Mouse (Mus musculus): ENCODE data around the gene Gm11060. TPM values are rescaled to one million over a fixed set of nuclear protein-coding genes. Genes with fewer than 3 reads are reported as not detected.

Gene Gm11060
- polyA plus RNA-seq, 1 experiment from 2014 or later: not detected

DNA sequence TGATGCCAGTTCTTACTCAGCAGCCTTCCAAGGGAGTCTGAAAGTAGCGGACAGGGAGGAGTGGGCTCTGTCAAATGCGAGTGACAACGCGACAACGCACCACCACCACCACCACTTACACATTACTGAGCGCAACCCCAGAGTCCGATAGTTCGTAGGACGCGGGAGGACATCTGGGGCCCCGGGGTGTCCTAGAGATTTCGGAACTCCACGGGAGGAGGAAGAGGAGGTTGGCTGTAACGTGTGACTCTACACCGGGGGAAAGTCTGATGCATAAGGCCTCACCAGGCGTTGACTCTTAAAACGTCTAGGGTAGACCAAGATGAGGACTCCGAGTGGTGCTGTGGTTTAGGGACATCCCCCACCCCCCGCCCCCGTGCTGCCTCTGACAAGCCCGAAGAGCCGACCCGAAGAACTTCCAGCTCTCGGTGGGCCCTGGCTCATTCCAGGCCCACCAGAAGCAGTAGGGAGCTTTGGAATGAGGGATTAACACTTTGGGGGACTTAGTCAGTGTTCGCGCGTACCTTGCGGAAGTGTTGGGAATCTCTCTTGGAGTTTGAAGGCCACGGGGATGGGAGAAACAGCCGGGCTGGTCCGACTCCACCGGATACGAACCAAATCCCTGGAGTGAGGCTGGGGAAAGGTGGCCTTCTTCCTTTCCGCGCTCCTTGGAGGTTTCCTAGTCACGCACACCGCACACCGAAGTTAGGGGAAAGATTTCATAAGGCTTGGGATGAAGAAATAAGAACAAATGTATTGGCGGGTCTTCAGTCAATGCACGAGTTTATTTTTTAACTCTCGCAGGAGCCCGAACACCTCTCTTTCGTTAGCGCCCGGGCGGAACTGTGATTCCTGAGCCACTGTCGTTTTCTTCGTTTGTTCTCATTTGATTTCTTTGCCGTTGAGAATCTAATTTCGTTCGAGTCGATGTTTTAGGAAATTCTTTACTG, 36.0 kb downstream of the Gm11060 start:
- peak overlapping the region; percentile 31 for H3K4me3 ChIP-seq (replicated peaks)
- no peaks in the 10 kb centered on the region for H3K9me3 ChIP-seq (replicated peaks)
- peaks cover 100% of the 10 kb centered on the region for H3K27me3 ChIP-seq
- ATAC-seq (ENCODE audit: insufficient read depth): no peak
- no peak overlapping the region for H3K27ac ChIP-seq (replicated peaks)
- peak overlapping the region; percentile 50; the same call in 1 of the 2 replicates for H3K4me2 ChIP-seq
- 0 out of 2 replicates have a peak, but pooled peaks cover 10% of the 10 kb centered on the region for H3K4me1 ChIP-seq (replicated peaks)
- H3K36me3 ChIP-seq (replicated peaks): no peaks in the 10 kb centered on the region
- no peak overlapping the region for H3K9ac ChIP-seq
- 1% methylated on average over 52 of the region's 52 CpGs for WGBS (ENCODE audit: insufficient replicate concordance)

DNA sequence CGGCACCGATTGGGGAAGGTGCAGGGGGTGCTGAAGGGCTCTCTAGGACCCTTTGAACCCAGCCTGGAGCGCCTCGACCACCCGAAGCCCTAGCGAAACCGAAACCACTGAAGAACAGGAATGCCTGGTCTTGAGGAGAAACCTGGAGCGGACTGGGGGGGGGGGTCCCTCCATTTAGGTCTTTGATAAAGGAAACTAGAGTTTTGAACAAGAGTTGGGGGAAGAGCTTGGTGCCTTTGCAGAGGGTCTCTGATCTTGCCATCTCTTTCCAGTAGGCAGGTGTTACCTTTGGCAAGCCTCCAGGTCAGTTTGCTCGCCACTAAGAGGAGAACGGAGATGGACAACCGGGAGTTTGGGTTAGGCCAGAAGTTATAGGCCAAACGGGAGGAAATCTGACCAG, 36.7 kb downstream of the Gm11060 start:
- Histone ChIP-seq H3K4me3 (replicated peaks) (peak overlapping the region; percentile 31; the same call in 1 of the 2 replicates), H3K9ac (no peak overlapping the region), H3K4me1 (replicated peaks) (0 out of 2 replicates have a peak, but pooled peaks cover 8% of the 10 kb centered on the region), H3K36me3 (replicated peaks) (no peaks in the 10 kb centered on the region), H3K27ac (replicated peaks) (no peak overlapping the region), H3K4me2 (no peak overlapping the region; the same call in 1 of the 2 replicates), H3K27me3 (peaks cover 100% of the 10 kb centered on the region), H3K9me3 (replicated peaks) (no peaks in the 10 kb centered on the region)
- WGBS (ENCODE audit: insufficient replicate concordance): 3% methylated on average over 12 of the region's 12 CpGs
- no peak for ATAC-seq (ENCODE audit: insufficient read depth)

DNA sequence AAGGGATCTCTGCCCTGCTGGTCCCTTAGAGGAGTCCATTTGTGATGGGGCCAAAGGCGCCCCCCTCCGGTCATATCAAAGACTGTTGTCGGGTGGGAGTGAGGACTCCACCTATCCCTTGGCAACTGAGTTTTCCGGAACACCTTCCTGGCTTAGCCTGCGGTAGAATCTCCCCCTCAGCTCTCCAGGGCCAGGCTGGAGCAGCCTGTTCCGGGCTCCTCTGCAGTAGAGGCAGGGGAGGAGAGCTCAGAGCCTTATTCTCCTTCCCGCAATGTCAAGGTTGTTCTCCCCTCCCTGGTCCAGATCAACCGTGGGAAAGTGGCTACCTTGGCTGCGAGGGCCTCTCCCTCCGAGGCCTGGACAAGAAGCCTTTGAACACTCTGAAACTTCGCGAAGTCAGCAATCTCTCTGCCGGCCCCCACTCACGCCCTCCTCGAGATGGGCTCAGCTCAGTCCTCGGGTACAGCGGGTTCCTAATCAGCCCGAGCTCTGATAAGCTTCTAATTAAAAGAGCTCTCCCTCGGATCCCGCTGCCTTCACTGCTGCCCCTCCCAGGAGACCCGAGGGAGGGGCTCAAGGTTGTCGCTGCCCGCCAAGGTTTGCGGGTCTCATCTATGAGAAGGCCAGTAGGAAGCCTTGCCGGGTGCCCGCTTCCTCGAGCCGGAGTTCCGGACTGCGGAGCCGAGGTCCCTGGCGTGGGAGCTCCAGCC, 38.7 kb downstream of the Gm11060 start:
- no peaks in the 10 kb centered on the region for H3K9me3 ChIP-seq (replicated peaks)
- H3K4me2 ChIP-seq: no peak overlapping the region
- H3K9ac ChIP-seq: no peak overlapping the region
- H3K36me3 ChIP-seq (replicated peaks): no peaks in the 10 kb centered on the region
- no peak for ATAC-seq (ENCODE audit: insufficient read depth)
- H3K27me3 ChIP-seq: peaks cover 100% of the 10 kb centered on the region
- 0 out of 2 replicates have a peak, but pooled peaks cover 8% of the 10 kb centered on the region for H3K4me1 ChIP-seq (replicated peaks)
- no peak overlapping the region for H3K27ac ChIP-seq (replicated peaks)
- WGBS (ENCODE audit: insufficient replicate concordance): 3% methylated on average over 32 of the region's 32 CpGs
- H3K4me3 ChIP-seq (replicated peaks): no peak overlapping the region

DNA sequence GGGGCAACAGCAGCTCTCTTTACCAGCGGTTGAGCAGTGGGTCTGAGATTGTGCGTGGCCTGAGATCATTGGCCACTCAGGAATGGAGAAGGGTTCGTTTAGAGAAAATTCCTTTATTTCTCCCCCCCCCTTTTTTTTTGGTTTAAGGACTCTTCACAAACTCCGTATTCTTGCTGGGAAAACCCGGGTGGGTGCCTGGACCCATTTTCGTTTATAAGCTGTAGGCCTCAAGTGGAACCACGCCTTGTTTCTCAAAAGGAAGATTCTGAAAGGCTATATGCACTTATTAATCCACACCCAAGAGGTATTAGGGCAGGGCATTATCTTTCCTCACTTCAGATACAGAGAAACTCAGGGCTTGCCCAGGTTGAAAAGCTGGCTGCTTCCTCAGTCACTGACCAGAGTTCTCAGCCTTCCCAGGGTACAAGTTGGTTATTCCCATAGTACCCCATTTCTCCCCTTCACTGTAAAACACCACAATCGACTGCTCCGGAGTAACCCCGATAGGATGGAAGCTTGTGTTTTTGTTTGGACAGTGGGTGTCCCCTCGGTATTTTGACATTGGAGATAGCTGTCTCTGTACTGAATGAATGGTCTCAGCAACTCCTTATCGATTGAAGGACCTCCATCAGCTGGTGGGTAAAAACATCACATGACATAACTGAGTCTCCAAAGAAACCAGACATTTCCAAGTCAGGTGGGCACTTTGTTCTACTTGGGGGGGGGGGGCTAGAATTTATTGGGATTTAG, 39.4 kb downstream of the Gm11060 start:
- no peak overlapping the region for H3K4me3 ChIP-seq (replicated peaks)
- no peak overlapping the region for H3K27ac ChIP-seq (replicated peaks)
- no peaks in the 10 kb centered on the region for H3K9me3 ChIP-seq (replicated peaks)
- no peak for ATAC-seq (ENCODE audit: insufficient read depth)
- 0 out of 2 replicates have a peak, but pooled peaks cover 8% of the 10 kb centered on the region for H3K4me1 ChIP-seq (replicated peaks)
- no peak overlapping the region for H3K9ac ChIP-seq
- no peaks in the 10 kb centered on the region for H3K36me3 ChIP-seq (replicated peaks)
- no peak overlapping the region for H3K4me2 ChIP-seq
- 7% methylated on average over 12 of the region's 12 CpGs for WGBS (ENCODE audit: insufficient replicate concordance)
- H3K27me3 ChIP-seq: peaks cover 100% of the 10 kb centered on the region

DNA sequence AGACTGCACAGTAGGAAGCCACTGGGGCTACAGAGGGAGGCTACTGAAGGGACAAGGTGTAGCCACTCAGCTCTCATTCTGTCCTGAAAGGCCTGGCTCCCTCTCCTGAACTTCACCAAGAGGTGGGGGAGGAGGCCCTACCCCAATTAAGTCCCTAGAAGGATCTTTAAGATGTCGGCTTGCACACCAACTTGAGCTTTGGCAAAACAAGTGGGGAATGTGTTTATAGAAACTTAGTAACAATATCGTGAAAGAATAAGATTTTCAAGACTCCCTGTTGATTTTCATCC, 39.9 kb downstream of the Gm11060 start:
- Histone ChIP-seq H3K4me2 (no peak overlapping the region), H3K27me3 (peaks cover 100% of the 10 kb centered on the region), H3K4me3 (replicated peaks) (no peak overlapping the region), H3K4me1 (replicated peaks) (0 out of 2 replicates have a peak, but pooled peaks cover 6% of the 10 kb centered on the region), H3K9me3 (replicated peaks) (no peaks in the 10 kb centered on the region), H3K27ac (replicated peaks) (no peak overlapping the region), H3K9ac (no peak overlapping the region), H3K36me3 (replicated peaks) (no peaks in the 10 kb centered on the region)
- WGBS (ENCODE audit: insufficient replicate concordance): 6% methylated on average over 2 of the region's 2 CpGs
- ATAC-seq (ENCODE audit: insufficient read depth): no peak

DNA sequence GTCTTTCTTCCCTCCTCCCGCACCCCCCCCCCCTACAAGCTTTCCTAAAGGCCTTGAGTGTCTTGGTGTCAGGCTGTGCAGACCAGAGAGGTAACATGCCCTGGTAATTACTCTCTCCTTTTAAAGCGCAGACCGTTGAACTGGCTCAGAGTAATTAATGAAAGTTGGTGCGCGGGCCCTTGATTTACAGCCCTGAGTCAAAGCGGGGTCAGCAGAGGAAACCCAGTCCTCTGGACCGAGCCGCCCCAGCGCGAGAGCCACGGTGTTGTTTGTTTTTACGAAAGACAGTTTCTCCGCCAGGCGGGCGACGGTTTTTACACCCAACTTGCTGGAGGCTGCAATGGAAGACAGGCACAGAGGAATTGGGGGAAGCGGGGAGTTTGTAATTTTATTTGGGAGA, 40.5 kb downstream of the Gm11060 start:
- H3K9me3 ChIP-seq (replicated peaks): no peaks in the 10 kb centered on the region
- H3K27me3 ChIP-seq: peaks cover 100% of the 10 kb centered on the region
- H3K27ac ChIP-seq (replicated peaks): no peak overlapping the region
- no peak overlapping the region for H3K4me2 ChIP-seq
- no peak overlapping the region for H3K9ac ChIP-seq
- WGBS (ENCODE audit: insufficient replicate concordance): 5% methylated on average over 17 of the region's 17 CpGs
- no peak for ATAC-seq (ENCODE audit: insufficient read depth)
- H3K36me3 ChIP-seq (replicated peaks): no peaks in the 10 kb centered on the region
- 0 out of 2 replicates have a peak, but pooled peaks cover 1% of the 10 kb centered on the region for H3K4me1 ChIP-seq (replicated peaks)
- H3K4me3 ChIP-seq (replicated peaks): no peak overlapping the region

DNA sequence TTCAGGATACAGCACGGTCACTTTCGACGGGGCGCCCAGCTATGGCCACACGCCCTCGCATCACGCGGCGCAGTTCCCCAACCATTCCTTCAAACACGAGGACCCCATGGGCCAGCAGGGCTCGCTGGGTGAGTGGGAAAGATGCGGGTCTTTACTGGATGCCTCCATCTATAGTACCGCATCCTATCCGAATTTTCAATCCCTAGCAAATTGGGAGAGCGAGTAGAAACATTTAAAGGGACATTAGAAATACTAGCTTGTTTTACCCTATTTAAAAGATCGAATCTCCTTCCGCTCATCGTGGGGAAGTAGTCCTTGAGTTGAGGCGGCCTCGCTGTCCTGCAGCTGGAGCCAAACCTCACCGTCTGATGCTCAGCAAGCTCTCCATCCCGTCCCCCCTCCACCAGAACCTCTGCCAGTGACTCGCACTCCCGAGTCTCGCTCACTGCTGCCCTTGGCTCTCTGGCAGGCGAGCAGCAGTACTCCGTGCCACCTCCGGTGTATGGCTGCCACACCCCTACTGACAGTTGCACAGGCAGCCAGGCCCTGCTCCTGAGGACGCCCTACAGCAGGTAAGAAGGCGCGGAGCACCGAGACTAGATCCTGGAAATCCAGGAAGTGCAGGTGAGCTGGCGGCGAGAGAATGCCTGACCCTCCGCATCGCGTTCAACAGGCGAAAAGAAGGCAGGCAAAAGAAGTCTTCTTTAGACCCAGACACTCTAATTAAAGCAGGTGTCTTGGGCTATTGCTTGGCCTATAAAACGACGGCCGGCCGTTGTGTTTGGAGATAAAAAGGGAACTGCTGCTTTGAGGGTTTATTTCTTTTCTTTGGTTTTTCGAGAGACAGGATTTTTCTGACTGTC, 41.3 kb downstream of the Gm11060 start:
- Histone ChIP-seq H3K27ac (replicated peaks) (no peak overlapping the region), H3K36me3 (replicated peaks) (no peaks in the 10 kb centered on the region), H3K4me3 (replicated peaks) (no peak overlapping the region), H3K27me3 (peaks cover 99% of the 10 kb centered on the region), H3K4me2 (no peak overlapping the region), H3K9ac (no peak overlapping the region), H3K9me3 (replicated peaks) (no peaks in the 10 kb centered on the region), H3K4me1 (replicated peaks) (no peaks in the 10 kb centered on the region)
- WGBS (ENCODE audit: insufficient replicate concordance): 3% methylated on average over 43 of the region's 43 CpGs
- no peak for ATAC-seq (ENCODE audit: insufficient read depth)

DNA sequence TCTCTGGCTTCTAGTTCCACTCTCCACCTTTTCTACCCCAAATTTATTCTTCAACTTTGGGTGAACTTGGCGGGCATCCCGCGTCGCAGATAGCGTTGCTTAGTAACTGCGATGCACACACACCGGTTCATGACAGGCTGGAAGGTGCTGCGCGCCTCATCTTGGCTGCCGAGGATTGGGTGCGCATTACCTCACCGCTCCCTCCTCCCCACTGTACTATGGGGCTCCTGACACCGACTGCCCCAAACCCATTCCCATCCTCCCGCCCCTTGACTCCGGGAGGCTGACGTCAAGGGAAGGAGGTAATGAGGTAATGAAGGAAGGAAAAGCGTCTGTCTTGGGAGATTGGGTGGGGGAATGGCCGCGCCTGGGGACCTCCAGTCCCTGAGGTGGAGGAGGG, 42.5 kb downstream of the Gm11060 start:
- Histone ChIP-seq H3K27ac (replicated peaks) (no peak overlapping the region), H3K4me3 (replicated peaks) (no peak overlapping the region), H3K9ac (no peak overlapping the region), H3K27me3 (peaks cover 97% of the 10 kb centered on the region), H3K4me2 (no peak overlapping the region), H3K9me3 (replicated peaks) (no peaks in the 10 kb centered on the region), H3K36me3 (replicated peaks) (no peaks in the 10 kb centered on the region), H3K4me1 (replicated peaks) (no peaks in the 10 kb centered on the region)
- no peak for ATAC-seq (ENCODE audit: insufficient read depth)
- 4% methylated on average over 19 of the region's 19 CpGs for WGBS (ENCODE audit: insufficient replicate concordance)

DNA sequence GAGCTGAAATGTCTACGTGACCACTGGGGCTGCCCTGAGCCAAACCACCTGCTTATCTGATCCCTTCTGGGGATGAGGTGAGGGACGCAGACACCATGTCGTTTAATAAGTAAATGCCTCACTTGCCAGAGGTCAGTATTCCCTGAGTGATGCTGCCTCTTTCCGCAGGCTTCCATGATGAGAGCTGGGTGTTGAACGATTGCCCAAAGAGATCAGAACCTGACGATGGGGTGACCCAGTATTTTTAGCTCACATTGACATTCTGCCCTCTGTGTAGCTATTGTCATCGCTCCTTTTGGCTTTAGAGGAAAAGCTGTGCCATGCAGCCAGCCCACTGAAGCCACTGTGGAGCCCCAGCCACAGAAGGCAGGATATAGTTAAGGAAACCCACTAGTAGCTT, 47.7 kb downstream of the Gm11060 start:
- WGBS (ENCODE audit: insufficient replicate concordance): 37% methylated on average over 7 of the region's 7 CpGs
- H3K9ac ChIP-seq: no peak overlapping the region
- H3K36me3 ChIP-seq (replicated peaks): no peaks in the 10 kb centered on the region
- ATAC-seq (ENCODE audit: insufficient read depth): no peak
- no peaks in the 10 kb centered on the region for H3K9me3 ChIP-seq (replicated peaks)
- no peak overlapping the region for H3K27ac ChIP-seq (replicated peaks)
- H3K4me3 ChIP-seq (replicated peaks): no peak overlapping the region
- no peak overlapping the region for H3K4me2 ChIP-seq
- H3K4me1 ChIP-seq (replicated peaks): no peaks in the 10 kb centered on the region
- peaks cover 66% of the 10 kb centered on the region for H3K27me3 ChIP-seq

DNA sequence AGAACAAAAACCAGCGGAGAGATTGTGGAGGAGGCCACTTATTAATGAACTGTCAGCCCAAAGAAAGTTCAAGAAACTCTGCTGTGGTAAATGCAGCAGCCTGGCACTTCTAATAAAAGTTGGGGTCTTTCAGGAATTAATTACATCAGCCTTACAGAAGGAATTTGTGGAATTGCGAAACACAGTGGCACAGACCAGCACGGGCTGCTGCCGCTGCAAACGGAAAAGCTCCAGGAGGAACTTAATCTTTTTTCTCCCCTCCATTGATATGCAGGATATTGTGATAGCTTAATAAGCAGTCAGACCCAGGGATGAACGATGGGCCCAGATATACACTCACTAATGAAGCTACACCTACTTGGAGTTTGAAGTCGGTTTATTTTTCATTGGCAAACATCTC, 49.6 kb downstream of the Gm11060 start:
- Histone ChIP-seq H3K4me2 (no peak overlapping the region), H3K36me3 (replicated peaks) (no peaks in the 10 kb centered on the region), H3K27me3 (peaks cover 47% of the 10 kb centered on the region), H3K9ac (no peak overlapping the region), H3K27ac (replicated peaks) (no peak overlapping the region), H3K4me3 (replicated peaks) (no peak overlapping the region), H3K4me1 (replicated peaks) (no peaks in the 10 kb centered on the region), H3K9me3 (replicated peaks) (no peaks in the 10 kb centered on the region)
- ATAC-seq (ENCODE audit: insufficient read depth): no peak
- WGBS (ENCODE audit: insufficient replicate concordance): 51% methylated on average over 7 of the region's 7 CpGs
